Mouse (Mus musculus) megakaryocyte, adult 5-6 weeks (primary cell): ENCODE results near the gene Tlr5. TPM values are rescaled to one million over a fixed set of nuclear protein-coding genes. Genes with fewer than 3 reads are reported as not detected.

ENCODE experiments used
- ATAC-seq: 2 replicates; pipeline ENCODE4 v1.8.0; 2016; ENCODE audit warnings: mild to moderate bottlenecking, inconsistent platforms; ENCODE audit not compliant: poor library complexity, severe bottlenecking
- total RNA-seq, 2 experiments: library from RNA; stranded (forward) in 1 of 2; stranded (reverse) in 1 of 2; fragments of 153-499, 151-499 nt in 1 of 2; fragments of 221-1000, 200-1000 nt in 1 of 2; gene quantifications; 2 replicates each; pipeline versions ENCODE4 v1.2.3 to v1.2.4; 2015 to 2017

Tlr5 gene
- total RNA-seq, 2 experiments from 2014 or later, result 5.8 to 7.9 TPM

GRCm38 (mm10) chr1:182987801-182988200 is 33.2 kb downstream of the Tlr5 start:
- no peak for ATAC-seq

- ATAC-seq, result no peak
Observed at GRCm38 (mm10) chr1:182988646-182989045, 34.1 kb downstream of the Tlr5 start.

GRCm38 (mm10) chr1:182990092-182990762 is 35.6 kb downstream of the Tlr5 start:
- ATAC-seq, result peak; percentile 7; the same call in 1 of the 2 replicates

GRCm38 (mm10) chr1:182991002-182991778 is 36.6 kb downstream of the Tlr5 start:
- ATAC-seq, result peak; percentile 99

Other genes starting within 250 kb of the Tlr5 start
- gene Ccdc185, start 205.6 kb upstream of the Tlr5 start, total RNA-seq (2015), result not detected in 2 replicates
- gene Ccdc185, start 205.6 kb upstream of the Tlr5 start, total RNA-seq (2017), result not detected in 2 replicates
- not detected in 2 replicates for gene Susd4, start 190.9 kb upstream of the Tlr5 start, total RNA-seq (2015)
- gene Susd4, start 190.9 kb upstream of the Tlr5 start, total RNA-seq (2017), result not detected in 2 replicates